Mouse (Mus musculus): ENCODE measurements at regions not wholly inside any gene's neighbourhood (a gene's known extent, or its start where the extent isn't known, plus 50 kb on each side); places are given as distances from the start of the nearest gene placed in this dataset.

GRCm38 (mm10) chr10:42079775-42080174 lies 61.5 kb upstream of the Armc2 start:
- Histone ChIP-seq H3K4me3 (no peak overlapping the region), H3K4me2 (ENCODE audit: low read depth) (no peak overlapping the region), H3K27me3 (ENCODE audit: control insufficient read depth, insufficient read depth, insufficient read length) (no peaks in the 10 kb centered on the region), H3K36me3 (ENCODE audit: control insufficient read depth, insufficient read depth) (no peaks in the 10 kb centered on the region), H3ac (ENCODE audit: control insufficient read depth, insufficient read length) (no peak overlapping the region), H3K79me2 (ENCODE audit: control insufficient read depth, insufficient read depth) (no peaks in the 10 kb centered on the region)
- TF ChIP-seq CEBPB (IDR thresholded peaks at IDR 0.05; ENCODE audit: insufficient read depth, poor library complexity, severe bottlenecking) (0 out of 2 replicates have a peak, but pooled peaks have one; percentile 10), MAX (IDR thresholded peaks at IDR 0.05; ENCODE audit: low read depth) (no peak)

DNA sequence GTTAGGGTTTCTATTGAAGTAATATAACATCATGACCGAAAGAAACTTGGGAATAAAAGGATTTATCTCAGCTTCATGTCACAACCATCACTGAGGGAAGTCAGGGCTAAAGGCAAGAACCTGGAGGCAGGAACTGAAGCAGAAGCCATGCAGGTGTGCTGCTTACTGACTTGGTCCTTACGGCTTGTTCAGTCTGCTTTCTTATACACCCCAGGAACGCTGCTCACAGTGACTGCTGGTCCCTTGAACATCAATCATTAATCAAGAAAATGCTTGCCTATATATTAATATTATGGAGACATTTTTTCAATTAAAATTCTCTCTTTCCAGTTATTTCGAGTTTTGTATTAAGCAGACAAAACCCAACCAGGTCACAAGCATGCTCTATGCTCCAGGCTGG lies 58.5 kb upstream of the Armc2 start:
- TF ChIP-seq TCF12 (IDR thresholded peaks at IDR 0.05; ENCODE audit: insufficient read depth, poor library complexity, severe bottlenecking) (no peak), TCF3 (IDR thresholded peaks at IDR 0.05; ENCODE audit: insufficient read length, low read depth) (no peak), REST (IDR thresholded peaks at IDR 0.05; ENCODE audit: insufficient read depth, insufficient read length) (no peak), CEBPB (IDR thresholded peaks at IDR 0.05; ENCODE audit: insufficient read depth, poor library complexity, severe bottlenecking) (no peak), MYOG (IDR thresholded peaks at IDR 0.05; ENCODE audit: control insufficient read depth in 1 of 3, insufficient read depth in 1 of 3, insufficient read length in 2 of 3, low read depth in 2 of 3) (no peak), MYOD1 (IDR thresholded peaks at IDR 0.05; ENCODE audit: control insufficient read depth in 1 of 3, insufficient read length in 2 of 3, low read depth in 2 of 3) (no peak), MAX (IDR thresholded peaks at IDR 0.05; ENCODE audit: low read depth) (no peak), POLR2AphosphoS2 (IDR thresholded peaks at IDR 0.05; ENCODE audit: insufficient read length, low read depth) (no peak), SRF (IDR thresholded peaks at IDR 0.05; ENCODE audit: control insufficient read depth, insufficient read length, low read depth) (no peak), USF1 (IDR thresholded peaks at IDR 0.05; ENCODE audit: low read depth) (no peak), E2F4 (IDR thresholded peaks at IDR 0.05; ENCODE audit: insufficient read depth) (no peak), POLR2A (IDR thresholded peaks at IDR 0.05; ENCODE audit: insufficient read length, low read depth) (no peak)
- no peak overlapping the region for H3ac ChIP-seq (ENCODE audit: control insufficient read depth, insufficient read length)
- no peaks in the 10 kb centered on the region for H3K36me3 ChIP-seq (ENCODE audit: control insufficient read depth, insufficient read depth)
- no peak overlapping the region for H3K4me2 ChIP-seq (ENCODE audit: low read depth)
- H3K4me3 ChIP-seq = no peak overlapping the region
- H3K79me2 ChIP-seq (ENCODE audit: control insufficient read depth, insufficient read depth) = no peaks in the 10 kb centered on the region
- no peaks in the 10 kb centered on the region for H3K27me3 ChIP-seq (ENCODE audit: control insufficient read depth, insufficient read depth, insufficient read length)

DNA sequence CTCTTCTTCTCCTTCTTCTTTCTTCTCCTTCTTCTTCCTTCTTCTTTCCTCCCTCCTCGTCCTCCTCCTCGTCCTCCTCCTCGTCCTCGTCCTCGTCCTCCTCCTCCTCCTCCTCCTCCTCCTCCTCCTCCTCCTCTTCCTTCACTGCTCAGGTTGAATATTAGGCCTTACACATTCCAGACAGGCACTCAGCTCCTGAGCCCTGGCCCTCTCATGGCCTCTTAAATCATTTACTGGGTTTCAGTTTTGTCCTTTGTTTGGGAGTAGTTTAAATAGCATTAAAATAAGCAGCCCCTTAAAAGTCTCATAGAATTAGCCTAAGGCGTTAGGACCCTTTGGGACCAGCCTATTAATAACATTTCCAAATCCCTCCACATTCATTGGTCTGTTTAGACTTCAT lies 57.3 kb upstream of the Armc2 start:
- Histone ChIP-seq H3K27me3 (ENCODE audit: control insufficient read depth, insufficient read depth, insufficient read length) (no peaks in the 10 kb centered on the region), H3K4me3 (no peak overlapping the region), H3K79me2 (ENCODE audit: control insufficient read depth, insufficient read depth) (no peaks in the 10 kb centered on the region), H3ac (ENCODE audit: control insufficient read depth, insufficient read length) (no peak overlapping the region), H3K36me3 (ENCODE audit: control insufficient read depth, insufficient read depth) (no peaks in the 10 kb centered on the region), H3K4me2 (ENCODE audit: low read depth) (no peak overlapping the region)
- TF ChIP-seq MYOD1 (IDR thresholded peaks at IDR 0.05; ENCODE audit: control insufficient read depth in 1 of 3, insufficient read length in 2 of 3, low read depth in 2 of 3) (no peak), POLR2A (IDR thresholded peaks at IDR 0.05; ENCODE audit: insufficient read length, low read depth) (no peak), CEBPB (IDR thresholded peaks at IDR 0.05; ENCODE audit: insufficient read depth, poor library complexity, severe bottlenecking) (no peak), USF1 (IDR thresholded peaks at IDR 0.05; ENCODE audit: low read depth) (no peak), REST (IDR thresholded peaks at IDR 0.05; ENCODE audit: insufficient read depth, insufficient read length) (no peak), SRF (IDR thresholded peaks at IDR 0.05; ENCODE audit: control insufficient read depth, insufficient read length, low read depth) (no peak), MAX (IDR thresholded peaks at IDR 0.05; ENCODE audit: low read depth) (no peak), MYOG (IDR thresholded peaks at IDR 0.05; ENCODE audit: control insufficient read depth in 1 of 3, insufficient read depth in 1 of 3, insufficient read length in 2 of 3, low read depth in 2 of 3) (no peak), TCF3 (IDR thresholded peaks at IDR 0.05; ENCODE audit: insufficient read length, low read depth) (no peak), E2F4 (IDR thresholded peaks at IDR 0.05; ENCODE audit: insufficient read depth) (no peak), TCF12 (IDR thresholded peaks at IDR 0.05; ENCODE audit: insufficient read depth, poor library complexity, severe bottlenecking) (no peak), POLR2AphosphoS2 (IDR thresholded peaks at IDR 0.05; ENCODE audit: insufficient read length, low read depth) (no peak)

GRCm38 (mm10) chr10:42072758-42073157 lies 54.5 kb upstream of the Armc2 start:
- no peaks in the 10 kb centered on the region for H3K36me3 ChIP-seq (ENCODE audit: control insufficient read depth, insufficient read depth)
- no peak overlapping the region for H3K4me2 ChIP-seq (ENCODE audit: low read depth)
- no peaks in the 10 kb centered on the region for H3K79me2 ChIP-seq (ENCODE audit: control insufficient read depth, insufficient read depth)
- H3ac ChIP-seq (ENCODE audit: control insufficient read depth, insufficient read length) = no peak overlapping the region
- TF ChIP-seq MAX (IDR thresholded peaks at IDR 0.05; ENCODE audit: low read depth) (no peak), MYOD1 (IDR thresholded peaks at IDR 0.05; ENCODE audit: control insufficient read depth in 1 of 3, insufficient read length in 2 of 3, low read depth in 2 of 3) (peak in 1 of 3 experiments; percentile 44), USF1 (IDR thresholded peaks at IDR 0.05; ENCODE audit: low read depth) (no peak), MYOG (IDR thresholded peaks at IDR 0.05; ENCODE audit: control insufficient read depth in 1 of 3, insufficient read depth in 1 of 3, insufficient read length in 2 of 3, low read depth in 2 of 3) (peak in 1 of 3 experiments; percentile 24)
- H3K4me3 ChIP-seq = no peak overlapping the region
- H3K27me3 ChIP-seq (ENCODE audit: control insufficient read depth, insufficient read depth, insufficient read length) = no peaks in the 10 kb centered on the region

GRCm38 (mm10) chr10:42072131-42072530 lies 53.9 kb upstream of the Armc2 start:
- Histone ChIP-seq H3K79me2 (ENCODE audit: control insufficient read depth, insufficient read depth) (no peaks in the 10 kb centered on the region), H3K36me3 (ENCODE audit: control insufficient read depth, insufficient read depth) (no peaks in the 10 kb centered on the region), H3ac (ENCODE audit: control insufficient read depth, insufficient read length) (no peak overlapping the region), H3K27me3 (ENCODE audit: control insufficient read depth, insufficient read depth, insufficient read length) (no peaks in the 10 kb centered on the region), H3K4me3 (no peak overlapping the region), H3K4me2 (ENCODE audit: low read depth) (no peak overlapping the region)
- TF ChIP-seq POLR2A (IDR thresholded peaks at IDR 0.05; ENCODE audit: insufficient read length, low read depth) (no peak), TCF3 (IDR thresholded peaks at IDR 0.05; ENCODE audit: insufficient read length, low read depth) (no peak), MAX (IDR thresholded peaks at IDR 0.05; ENCODE audit: low read depth) (no peak), POLR2AphosphoS2 (IDR thresholded peaks at IDR 0.05; ENCODE audit: insufficient read length, low read depth) (no peak), MYOG (IDR thresholded peaks at IDR 0.05; ENCODE audit: control insufficient read depth in 1 of 3, insufficient read depth in 1 of 3, insufficient read length in 2 of 3, low read depth in 2 of 3) (no peak), CEBPB (IDR thresholded peaks at IDR 0.05; ENCODE audit: insufficient read depth, poor library complexity, severe bottlenecking) (no peak), MYOD1 (IDR thresholded peaks at IDR 0.05; ENCODE audit: control insufficient read depth in 1 of 3, insufficient read length in 2 of 3, low read depth in 2 of 3) (no peak), REST (IDR thresholded peaks at IDR 0.05; ENCODE audit: insufficient read depth, insufficient read length) (no peak), E2F4 (IDR thresholded peaks at IDR 0.05; ENCODE audit: insufficient read depth) (no peak), SRF (IDR thresholded peaks at IDR 0.05; ENCODE audit: control insufficient read depth, insufficient read length, low read depth) (no peak), TCF12 (IDR thresholded peaks at IDR 0.05; ENCODE audit: insufficient read depth, poor library complexity, severe bottlenecking) (no peak), USF1 (IDR thresholded peaks at IDR 0.05; ENCODE audit: low read depth) (no peak)
